Mouse (Mus musculus) embryonic facial prominence, embryonic 10.5 days (tissue): ENCODE data around the gene Tm7sf3. TPM values are rescaled to one million over a fixed set of nuclear protein-coding genes. Genes with fewer than 3 reads are reported as not detected.

ENCODE experiments used
- DNase-seq: peaks from one replicate; pipeline ENCODE4 v3.0.0-alpha.2; 2017; ENCODE audit warnings: low spot score
- H3K27ac ChIP-seq: fragments of 300-500 bp; sonication (generic); replicated peaks from 2 replicates; pipeline ENCODE4 v1.5.1; 2016; ENCODE audit warnings: mild to moderate bottlenecking
- H3K27me3 ChIP-seq: fragments of 300-500 bp; sonication (generic); replicated peaks from 2 replicates; pipeline ENCODE4 v1.6.1; 2016; ENCODE audit warnings: low read depth, mild to moderate bottlenecking; ENCODE audit not compliant: poor library complexity, severe bottlenecking
- H3K36me3 ChIP-seq: fragments of 300-500 bp; sonication (generic); replicated peaks from 2 replicates; pipeline ENCODE4 v1.6.1; 2016; ENCODE audit warnings: mild to moderate bottlenecking, moderate library complexity
- H3K4me1 ChIP-seq: fragments of 300-500 bp; sonication (generic); 2 replicates; pipeline ENCODE4 v1.6.1; 2016
- H3K4me3 ChIP-seq: fragments of 300-500 bp; sonication (generic); 2 replicates; pipeline ENCODE4 v1.5.1; 2016; ENCODE audit warnings: mild to moderate bottlenecking, moderate library complexity
- H3K9me3 ChIP-seq: fragments of 300-500 bp; sonication (generic); 2 replicates; pipeline ENCODE4 v1.6.1; 2016; ENCODE audit warnings: mild to moderate bottlenecking
- WGBS: fragments of 180-500 bp; shearing (Covaris S2); methylation state at CpG from one replicate; pipeline ENCODE4 v1.1.7; 2016; 5-methylcytosine and 5-hydroxymethylcytosine counted together
- polyA plus RNA-seq: library from polyadenylated mRNA; unstranded; fragments of >200 nt; fragmentation: Nextera tagmentation; extraction: Ambion mirVana; gene quantifications from 2 replicates; pipeline ENCODE4 v1.2.1, GENCODE M21; 2016

The Tm7sf3 gene
- polyA plus RNA-seq, 1 experiment from 2014 or later, result 27.5 TPM

- no peak overlapping the region for H3K27ac ChIP-seq
- no peaks in the 10 kb centered on the region for H3K36me3 ChIP-seq
- H3K4me3 ChIP-seq, result no peak overlapping the region
- peaks cover 6% of the 10 kb centered on the region; the same call in 1 of the 2 replicates for H3K9me3 ChIP-seq
- no peaks in the 10 kb centered on the region for H3K27me3 ChIP-seq
- WGBS, result 68% methylated on average over 5 of the region's 5 CpGs
- no peaks in the 10 kb centered on the region for H3K4me1 ChIP-seq
- no peak for DNase-seq
These were observed 29.5 kb upstream of the Tm7sf3 start for GRCm38 (mm10) chr6:146672106-146672505.

GRCm38 (mm10) chr6:146670956-146671855 is 28.6 kb upstream of the Tm7sf3 start:
- no peaks in the 10 kb centered on the region for H3K27me3 ChIP-seq
- H3K4me3 ChIP-seq, result no peak overlapping the region
- H3K36me3 ChIP-seq, result no peaks in the 10 kb centered on the region
- no peak for DNase-seq
- peaks cover 6% of the 10 kb centered on the region; the same call in 1 of the 2 replicates for H3K9me3 ChIP-seq
- no peak overlapping the region for H3K27ac ChIP-seq
- no peaks in the 10 kb centered on the region for H3K4me1 ChIP-seq
- WGBS, result 91% methylated on average over 15 of the region's 15 CpGs

DNA sequence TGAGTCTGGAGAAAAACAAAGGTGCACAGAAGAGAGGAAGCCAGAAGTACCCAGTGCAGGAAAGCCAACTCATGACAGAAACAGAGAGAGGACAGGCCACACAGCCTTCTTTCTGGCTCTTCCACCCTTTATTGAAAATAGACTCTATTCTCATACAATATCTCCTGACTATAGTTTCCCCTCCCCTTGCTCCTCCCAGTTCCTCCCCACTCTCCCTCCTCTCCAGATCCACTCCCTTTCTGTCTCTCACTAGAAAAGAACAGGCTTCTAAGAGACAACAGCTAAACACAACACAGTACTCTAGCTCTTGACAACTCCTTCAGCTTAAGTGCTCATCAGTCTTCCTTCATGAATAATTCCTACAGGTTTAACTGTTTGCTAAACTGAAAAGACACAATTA is 26.0 kb upstream of the Tm7sf3 start:
- no peak for DNase-seq
- H3K27me3 ChIP-seq, result no peaks in the 10 kb centered on the region
- peaks cover 6% of the 10 kb centered on the region; the same call in 1 of the 2 replicates for H3K9me3 ChIP-seq
- no peaks in the 10 kb centered on the region for H3K4me1 ChIP-seq
- no peak overlapping the region for H3K4me3 ChIP-seq
- H3K27ac ChIP-seq, result no peak overlapping the region
- H3K36me3 ChIP-seq, result no peaks in the 10 kb centered on the region

DNA sequence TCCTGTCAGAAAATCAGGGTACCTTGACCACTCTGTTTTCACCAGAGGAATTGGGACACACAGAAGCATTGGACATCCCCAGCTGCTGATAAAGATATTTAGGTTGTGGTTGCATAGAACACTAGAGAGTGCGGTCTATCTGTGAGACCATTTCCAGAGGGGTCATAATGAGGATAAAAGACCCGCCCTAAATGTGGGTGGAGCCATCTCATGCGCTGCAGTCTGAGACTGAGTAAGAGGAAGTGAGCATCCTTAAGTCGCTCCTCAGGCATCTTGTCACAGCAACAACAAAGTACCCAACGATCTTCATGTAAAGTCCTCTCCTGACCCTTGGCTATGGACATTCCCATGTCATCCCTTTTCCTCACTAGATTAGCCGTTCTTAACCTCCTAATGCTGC is 24.2 kb upstream of the Tm7sf3 start:
- no peak for DNase-seq
- Histone ChIP-seq H3K4me1 (no peaks in the 10 kb centered on the region), H3K9me3 (peaks cover 6% of the 10 kb centered on the region; the same call in 1 of the 2 replicates), H3K27me3 (no peaks in the 10 kb centered on the region), H3K36me3 (no peaks in the 10 kb centered on the region), H3K4me3 (no peak overlapping the region), H3K27ac (no peak overlapping the region)
- WGBS, result 83% methylated on average over 6 of the region's 6 CpGs

GRCm38 (mm10) chr6:146665408-146665807 is 22.8 kb upstream of the Tm7sf3 start:
- WGBS, result 88% methylated on average over 2 of the region's 2 CpGs
- no peaks in the 10 kb centered on the region for H3K4me1 ChIP-seq
- no peaks in the 10 kb centered on the region for H3K27me3 ChIP-seq
- no peak for DNase-seq
- no peak overlapping the region for H3K4me3 ChIP-seq
- H3K27ac ChIP-seq, result no peak overlapping the region
- peaks cover 3% of the 10 kb centered on the region; the same call in 1 of the 2 replicates for H3K9me3 ChIP-seq
- no peaks in the 10 kb centered on the region for H3K36me3 ChIP-seq

GRCm38 (mm10) chr6:146664917-146665316 is 22.3 kb upstream of the Tm7sf3 start:
- Histone ChIP-seq H3K9me3 (no peaks in the 10 kb centered on the region), H3K4me3 (no peak overlapping the region), H3K27ac (no peak overlapping the region), H3K4me1 (no peaks in the 10 kb centered on the region), H3K36me3 (no peaks in the 10 kb centered on the region), H3K27me3 (no peaks in the 10 kb centered on the region)
- WGBS, result 93% methylated on average over 5 of the region's 5 CpGs
- DNase-seq, result no peak

DNA sequence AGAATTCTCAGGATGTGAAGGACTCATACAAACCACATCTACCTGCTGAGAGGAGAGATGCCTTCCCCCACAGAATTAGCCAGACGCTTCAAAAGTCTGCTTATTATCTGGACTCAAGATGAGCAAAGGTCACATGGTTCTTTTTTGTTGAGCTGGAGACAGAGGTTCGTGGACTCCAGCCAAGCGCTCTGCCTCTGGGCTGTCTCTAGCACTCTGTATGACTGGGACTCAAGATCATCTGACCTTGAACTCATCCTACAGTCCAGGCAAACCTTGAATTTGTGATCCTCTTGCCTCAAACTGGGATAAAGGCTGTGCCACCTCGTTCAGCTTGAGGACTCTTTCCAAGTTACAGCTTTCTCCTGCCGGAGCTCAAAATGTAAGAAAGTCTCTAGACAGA is 21.5 kb upstream of the Tm7sf3 start:
- 75% methylated on average over 5 of the region's 5 CpGs for WGBS
- Histone ChIP-seq H3K4me1 (no peaks in the 10 kb centered on the region), H3K4me3 (no peak overlapping the region), H3K36me3 (no peaks in the 10 kb centered on the region), H3K9me3 (no peaks in the 10 kb centered on the region), H3K27me3 (no peaks in the 10 kb centered on the region), H3K27ac (no peak overlapping the region)
- DNase-seq, result no peak

- H3K4me3 ChIP-seq, result no peak overlapping the region
- no peak overlapping the region for H3K27ac ChIP-seq
- 25% methylated on average over 5 of the region's 5 CpGs for WGBS
- no peaks in the 10 kb centered on the region for H3K9me3 ChIP-seq
- peak; percentile 32 for DNase-seq
- no peaks in the 10 kb centered on the region for H3K27me3 ChIP-seq
- no peaks in the 10 kb centered on the region for H3K4me1 ChIP-seq
- H3K36me3 ChIP-seq, result no peaks in the 10 kb centered on the region
These were observed 20.1 kb upstream of the Tm7sf3 start for GRCm38 (mm10) chr6:146662679-146663078.

GRCm38 (mm10) chr6:146661655-146662054 is 19.0 kb upstream of the Tm7sf3 start:
- no peaks in the 10 kb centered on the region for H3K36me3 ChIP-seq
- no peak overlapping the region for H3K4me3 ChIP-seq
- H3K4me1 ChIP-seq, result no peaks in the 10 kb centered on the region
- no peak overlapping the region for H3K27ac ChIP-seq
- DNase-seq, result no peak
- no peaks in the 10 kb centered on the region for H3K9me3 ChIP-seq
- no peaks in the 10 kb centered on the region for H3K27me3 ChIP-seq
- 86% methylated on average over 5 of the region's 5 CpGs for WGBS

DNA sequence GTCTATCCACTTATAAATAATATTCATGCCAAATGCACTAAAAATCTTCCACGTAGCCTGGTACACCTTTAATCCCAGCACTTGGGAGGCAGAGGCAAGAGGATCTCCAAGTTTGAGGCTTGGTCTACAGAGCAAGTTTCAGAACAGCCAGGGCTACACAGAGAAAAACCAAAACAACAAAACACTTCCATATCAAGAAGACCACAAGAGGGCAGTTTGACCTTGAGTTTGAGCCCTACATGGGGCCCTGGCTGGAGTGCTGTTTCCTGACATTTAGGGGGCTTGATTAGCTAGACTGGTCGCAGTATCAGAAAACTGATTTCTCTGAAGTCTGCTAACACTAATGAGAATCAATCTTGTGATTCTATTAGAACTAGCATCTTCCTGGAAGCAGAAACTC is 18.0 kb upstream of the Tm7sf3 start:
- Histone ChIP-seq H3K27ac (no peak overlapping the region), H3K4me1 (no peaks in the 10 kb centered on the region), H3K36me3 (no peaks in the 10 kb centered on the region), H3K9me3 (no peaks in the 10 kb centered on the region), H3K4me3 (no peak overlapping the region), H3K27me3 (no peaks in the 10 kb centered on the region)
- DNase-seq, result peak; percentile 14
- 67% methylated on average over 2 of the region's 2 CpGs for WGBS

- Histone ChIP-seq H3K4me1 (no peaks in the 10 kb centered on the region), H3K9me3 (no peaks in the 10 kb centered on the region), H3K27ac (no peak overlapping the region), H3K36me3 (peaks cover 28% of the 10 kb centered on the region), H3K27me3 (no peaks in the 10 kb centered on the region), H3K4me3 (no peak overlapping the region)
- DNase-seq, result no peak
- 92% methylated on average over 3 of the region's 3 CpGs for WGBS
These were observed 10.6 kb upstream of the Tm7sf3 start for GRCm38 (mm10) chr6:146653197-146653596.

GRCm38 (mm10) chr6:146651431-146651830 is 8.8 kb upstream of the Tm7sf3 start:
- H3K4me3 ChIP-seq, result no peak overlapping the region
- H3K27ac ChIP-seq, result no peak overlapping the region
- H3K27me3 ChIP-seq, result no peaks in the 10 kb centered on the region
- peaks cover 28% of the 10 kb centered on the region for H3K36me3 ChIP-seq
- H3K4me1 ChIP-seq, result no peaks in the 10 kb centered on the region
- DNase-seq, result no peak
- no peaks in the 10 kb centered on the region for H3K9me3 ChIP-seq

DNA sequence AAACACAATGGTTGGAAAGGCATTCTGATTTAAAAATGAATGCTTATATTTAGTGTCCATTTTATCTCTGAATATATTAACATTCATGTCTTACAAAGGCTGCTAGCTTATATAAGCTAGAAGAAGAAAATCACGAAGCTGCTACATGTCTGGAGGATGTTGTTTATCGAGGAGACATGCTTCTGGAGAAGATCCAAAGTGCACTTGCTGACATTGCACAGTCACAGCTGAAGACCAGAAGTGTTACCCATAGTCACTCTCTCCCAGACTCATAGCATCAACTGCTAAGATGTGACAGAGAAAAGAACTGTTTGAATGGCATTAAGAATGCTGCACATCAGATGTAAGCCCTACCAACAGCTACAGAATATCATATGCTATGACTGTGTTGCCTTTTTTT is 7.4 kb upstream of the Tm7sf3 start:
- no peaks in the 10 kb centered on the region for H3K4me1 ChIP-seq
- peaks cover 28% of the 10 kb centered on the region for H3K36me3 ChIP-seq
- 87% methylated on average over 2 of the region's 2 CpGs for WGBS
- no peak overlapping the region for H3K4me3 ChIP-seq
- no peak overlapping the region for H3K27ac ChIP-seq
- no peaks in the 10 kb centered on the region for H3K9me3 ChIP-seq
- H3K27me3 ChIP-seq, result no peaks in the 10 kb centered on the region
- DNase-seq, result no peak
